Mouse (Mus musculus): ENCODE data around the gene Carhsp1. TPM values are rescaled to one million over a fixed set of nuclear protein-coding genes. Genes with fewer than 3 reads are reported as not detected.

The Carhsp1 gene
- polyA plus RNA-seq, 1 experiment from 2014 or later: 200 TPM

GRCm38 (mm10) chr16:8637217-8638051 is 34.5 kb downstream of the Carhsp1 start, which contains the start of the genes Pmm2 and Tmem186:
Gene Pmm2, plus strand, starts transcription at chr16:8637674.
Gene Tmem186, minus strand, starts transcription at chr16:8637712.
- H3K9me3 ChIP-seq (ENCODE audit: control insufficient read depth, low read length): no peaks in the 10 kb centered on the region
- H3K27me3 ChIP-seq (replicated peaks; ENCODE audit: control insufficient read depth, insufficient read depth, low read length): no peaks in the 10 kb centered on the region
- peaks cover 2% of the 10 kb centered on the region; the same call in 1 of the 2 replicates for H3K36me3 ChIP-seq (ENCODE audit: control insufficient read depth, insufficient read depth)
- under 1% methylated on average over 59 of the region's 59 CpGs for WGBS
- H3K4me3 ChIP-seq (replicated peaks; ENCODE audit: low read length): peak within 1 kb of the TSS; percentile 96
- peak within 1 kb of the TSS; percentile 78 for H3K9ac ChIP-seq (replicated peaks; ENCODE audit: low read depth, low read length)
- peak within 1 kb of the TSS; percentile 82 for H3K27ac ChIP-seq (ENCODE audit: low read length)
- peak; percentile 96 for ATAC-seq
- peaks cover 25% of the 10 kb centered on the region for H3K4me1 ChIP-seq (replicated peaks; ENCODE audit: control insufficient read depth, insufficient read depth, low read length)
- peak within 1 kb of the TSS; percentile 64 for H3K4me2 ChIP-seq (ENCODE audit: low read length)

- under 1% methylated on average over 13 of the region's 13 CpGs for WGBS
- Histone ChIP-seq H3K9me3 (ENCODE audit: control insufficient read depth, low read length) (no peaks in the 10 kb centered on the region), H3K9ac (replicated peaks; ENCODE audit: low read depth, low read length) (peak overlapping the region; percentile 78), H3K4me1 (replicated peaks; ENCODE audit: control insufficient read depth, insufficient read depth, low read length) (peaks cover 25% of the 10 kb centered on the region), H3K36me3 (ENCODE audit: control insufficient read depth, insufficient read depth) (peaks cover 5% of the 10 kb centered on the region; the same call in 1 of the 2 replicates), H3K4me2 (ENCODE audit: low read length) (peak overlapping the region; percentile 64), H3K27me3 (replicated peaks; ENCODE audit: control insufficient read depth, insufficient read depth, low read length) (no peaks in the 10 kb centered on the region), H3K27ac (ENCODE audit: low read length) (peak overlapping the region; percentile 82), H3K4me3 (replicated peaks; ENCODE audit: low read length) (peak overlapping the region; percentile 96)
- no peak; the same call in 1 of the 2 replicates for ATAC-seq
Observed at GRCm38 (mm10) chr16:8636867-8637216, 35.1 kb downstream of the Carhsp1 start.

- Histone ChIP-seq H3K4me2 (ENCODE audit: low read length) (no peak overlapping the region), H3K27me3 (replicated peaks; ENCODE audit: control insufficient read depth, insufficient read depth, low read length) (no peaks in the 10 kb centered on the region), H3K36me3 (ENCODE audit: control insufficient read depth, insufficient read depth) (peaks cover 5% of the 10 kb centered on the region; the same call in 1 of the 2 replicates), H3K27ac (ENCODE audit: low read length) (no peak overlapping the region), H3K9me3 (ENCODE audit: control insufficient read depth, low read length) (no peaks in the 10 kb centered on the region), H3K4me3 (replicated peaks; ENCODE audit: low read length) (no peak overlapping the region), H3K9ac (replicated peaks; ENCODE audit: low read depth, low read length) (no peak overlapping the region), H3K4me1 (replicated peaks; ENCODE audit: control insufficient read depth, insufficient read depth, low read length) (peaks cover 9% of the 10 kb centered on the region)
- WGBS: 88% methylated on average over 5 of the region's 5 CpGs
- ATAC-seq: no peak
Observed at GRCm38 (mm10) chr16:8631428-8631827, 40.5 kb downstream of the Carhsp1 start.

GRCm38 (mm10) chr16:8630419-8630818 is 41.5 kb downstream of the Carhsp1 start:
- Histone ChIP-seq H3K9me3 (ENCODE audit: control insufficient read depth, low read length) (no peaks in the 10 kb centered on the region), H3K4me3 (replicated peaks; ENCODE audit: low read length) (no peak overlapping the region), H3K4me1 (replicated peaks; ENCODE audit: control insufficient read depth, insufficient read depth, low read length) (no peaks in the 10 kb centered on the region), H3K27me3 (replicated peaks; ENCODE audit: control insufficient read depth, insufficient read depth, low read length) (no peaks in the 10 kb centered on the region), H3K27ac (ENCODE audit: low read length) (no peak overlapping the region), H3K4me2 (ENCODE audit: low read length) (no peak overlapping the region), H3K9ac (replicated peaks; ENCODE audit: low read depth, low read length) (no peak overlapping the region), H3K36me3 (ENCODE audit: control insufficient read depth, insufficient read depth) (peaks cover 3% of the 10 kb centered on the region; the same call in 1 of the 2 replicates)
- ATAC-seq: no peak
- WGBS: 83% methylated on average over 2 of the region's 2 CpGs

- no peak overlapping the region for H3K4me2 ChIP-seq (ENCODE audit: low read length)
- peaks cover 2% of the 10 kb centered on the region; the same call in 1 of the 2 replicates for H3K36me3 ChIP-seq (ENCODE audit: control insufficient read depth, insufficient read depth)
- no peaks in the 10 kb centered on the region for H3K9me3 ChIP-seq (ENCODE audit: control insufficient read depth, low read length)
- H3K27ac ChIP-seq (ENCODE audit: low read length): no peak overlapping the region
- H3K9ac ChIP-seq (replicated peaks; ENCODE audit: low read depth, low read length): no peak overlapping the region
- 79% methylated on average over 16 of the region's 16 CpGs for WGBS
- H3K27me3 ChIP-seq (replicated peaks; ENCODE audit: control insufficient read depth, insufficient read depth, low read length): no peaks in the 10 kb centered on the region; the same call in 1 of the 2 replicates
- no peak overlapping the region for H3K4me3 ChIP-seq (replicated peaks; ENCODE audit: low read length)
- no peaks in the 10 kb centered on the region for H3K4me1 ChIP-seq (replicated peaks; ENCODE audit: control insufficient read depth, insufficient read depth, low read length)
- ATAC-seq: no peak
Observed at GRCm38 (mm10) chr16:8620315-8621115, 51.4 kb downstream of the Carhsp1 start.

- Histone ChIP-seq H3K9ac (replicated peaks; ENCODE audit: low read depth, low read length) (no peak overlapping the region), H3K4me3 (replicated peaks; ENCODE audit: low read length) (no peak overlapping the region), H3K27ac (ENCODE audit: low read length) (no peak overlapping the region), H3K9me3 (ENCODE audit: control insufficient read depth, low read length) (no peaks in the 10 kb centered on the region), H3K27me3 (replicated peaks; ENCODE audit: control insufficient read depth, insufficient read depth, low read length) (no peaks in the 10 kb centered on the region; the same call in 1 of the 2 replicates), H3K4me1 (replicated peaks; ENCODE audit: control insufficient read depth, insufficient read depth, low read length) (no peaks in the 10 kb centered on the region), H3K4me2 (ENCODE audit: low read length) (no peak overlapping the region), H3K36me3 (ENCODE audit: control insufficient read depth, insufficient read depth) (peaks cover 2% of the 10 kb centered on the region; the same call in 1 of the 2 replicates)
- 54% methylated on average over 10 of the region's 10 CpGs for WGBS
- no peak for ATAC-seq
Observed at GRCm38 (mm10) chr16:8619659-8620314, 52.2 kb downstream of the Carhsp1 start.

- Histone ChIP-seq H3K4me1 (replicated peaks; ENCODE audit: control insufficient read depth, insufficient read depth, low read length) (no peaks in the 10 kb centered on the region), H3K27me3 (replicated peaks; ENCODE audit: control insufficient read depth, insufficient read depth, low read length) (no peaks in the 10 kb centered on the region), H3K9me3 (ENCODE audit: control insufficient read depth, low read length) (no peaks in the 10 kb centered on the region), H3K4me2 (ENCODE audit: low read length) (no peak overlapping the region), H3K36me3 (ENCODE audit: control insufficient read depth, insufficient read depth) (peaks cover 1% of the 10 kb centered on the region; the same call in 1 of the 2 replicates), H3K4me3 (replicated peaks; ENCODE audit: low read length) (no peak overlapping the region), H3K27ac (ENCODE audit: low read length) (no peak overlapping the region), H3K9ac (replicated peaks; ENCODE audit: low read depth, low read length) (no peak overlapping the region)
- WGBS: 80% methylated on average over 3 of the region's 3 CpGs
- no peak for ATAC-seq
Observed at GRCm38 (mm10) chr16:8613447-8613846, 58.5 kb downstream of the Carhsp1 start.

- Histone ChIP-seq H3K4me3 (replicated peaks; ENCODE audit: low read length) (no peak overlapping the region), H3K27ac (ENCODE audit: low read length) (no peak overlapping the region), H3K27me3 (replicated peaks; ENCODE audit: control insufficient read depth, insufficient read depth, low read length) (no peaks in the 10 kb centered on the region), H3K9ac (replicated peaks; ENCODE audit: low read depth, low read length) (no peak overlapping the region), H3K36me3 (ENCODE audit: control insufficient read depth, insufficient read depth) (no peaks in the 10 kb centered on the region), H3K9me3 (ENCODE audit: control insufficient read depth, low read length) (no peaks in the 10 kb centered on the region), H3K4me1 (replicated peaks; ENCODE audit: control insufficient read depth, insufficient read depth, low read length) (no peaks in the 10 kb centered on the region), H3K4me2 (ENCODE audit: low read length) (no peak overlapping the region)
- ATAC-seq: no peak
- WGBS: 79% methylated on average over 4 of the region's 4 CpGs
Observed at GRCm38 (mm10) chr16:8613039-8613438, 58.9 kb downstream of the Carhsp1 start.

Data from forebrain, embryonic 16.5 days (tissue).